Mouse (Mus musculus) cerebellum, adult 2 months (tissue): ENCODE results near the gene Flt1.

Experiments
- CTCF ChIP-seq: fragments of 200-500 bp; IDR thresholded peaks from 2 replicates; pipeline ENCODE4 v1.5.1; 2011; ENCODE audit warnings: low read depth, mild to moderate bottlenecking, control low read depth, low read length, moderate library complexity, borderline replicate concordance; ENCODE audit not compliant: insufficient read depth
- POLR2A ChIP-seq: fragments of 200-500 bp; IDR thresholded peaks from 2 replicates; pipeline ENCODE4 v1.6.1; 2011; ENCODE audit warnings: low read length, control low read depth, borderline replicate concordance; ENCODE audit not compliant: insufficient read depth

DNA sequence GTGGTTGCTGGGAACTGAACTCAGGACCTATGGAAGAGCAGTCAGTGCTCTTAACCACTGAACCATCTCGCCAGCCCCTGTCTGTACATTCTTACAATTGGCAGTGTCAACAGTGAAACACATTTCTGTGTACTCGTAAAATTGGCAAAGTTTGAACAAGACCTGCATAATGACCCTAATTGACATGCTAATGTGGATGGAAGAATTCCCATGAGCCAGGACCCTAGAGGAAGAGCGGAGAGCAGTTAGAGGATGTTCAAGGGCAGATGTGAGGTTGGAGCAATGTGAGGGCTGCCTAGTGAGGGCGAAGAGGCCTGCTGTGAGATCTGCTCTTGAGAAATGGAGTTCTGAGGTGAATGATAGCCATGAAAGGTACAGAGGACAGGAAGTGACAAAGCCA, 38.2 kb upstream of the Flt1 start:
- TF ChIP-seq CTCF = no peak
- no peak for TF ChIP-seq POLR2A
